Mouse (Mus musculus): ENCODE measurements at regions not wholly inside any gene's neighbourhood (a gene's known extent, or its start where the extent isn't known, plus 50 kb on each side); places are given as distances from the start of the nearest gene placed in this dataset.

DNA sequence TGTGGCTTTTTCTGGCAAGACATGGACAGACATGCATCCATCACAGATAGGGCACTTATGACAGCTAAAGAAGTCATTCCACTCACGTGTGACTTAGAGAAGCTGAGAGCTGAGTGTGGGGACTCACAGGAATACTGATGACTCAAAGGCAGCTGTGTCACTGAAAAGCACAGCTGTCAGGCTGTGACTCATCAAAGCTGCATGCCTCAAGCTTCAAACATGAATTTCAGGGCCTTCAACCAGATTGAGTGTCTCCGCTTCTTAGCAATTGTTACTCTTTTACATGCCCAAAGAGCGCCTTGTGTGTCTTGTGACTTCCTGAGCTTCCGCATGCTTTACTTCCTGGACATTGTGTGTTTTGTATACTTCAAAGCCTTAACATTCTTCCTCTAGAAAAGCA is 276.2 kb upstream of the Chrm3 start:
- Histone ChIP-seq H3K27me3 (no peaks in the 10 kb centered on the region), H3K4me2 (no peak overlapping the region), H3K9me3 (no peaks in the 10 kb centered on the region), H3K27ac (no peak overlapping the region), H3K4me3 (no peak overlapping the region), H3K36me3 (no peaks in the 10 kb centered on the region), H3K4me1 (no peaks in the 10 kb centered on the region), H3K9ac (no peak overlapping the region)
- 76% methylated on average over 4 of the region's 4 CpGs for WGBS
- no peak for ATAC-seq (ENCODE audit: insufficient number of reproducible peaks, low FRiP score, low TSS enrichment, low read depth)

DNA sequence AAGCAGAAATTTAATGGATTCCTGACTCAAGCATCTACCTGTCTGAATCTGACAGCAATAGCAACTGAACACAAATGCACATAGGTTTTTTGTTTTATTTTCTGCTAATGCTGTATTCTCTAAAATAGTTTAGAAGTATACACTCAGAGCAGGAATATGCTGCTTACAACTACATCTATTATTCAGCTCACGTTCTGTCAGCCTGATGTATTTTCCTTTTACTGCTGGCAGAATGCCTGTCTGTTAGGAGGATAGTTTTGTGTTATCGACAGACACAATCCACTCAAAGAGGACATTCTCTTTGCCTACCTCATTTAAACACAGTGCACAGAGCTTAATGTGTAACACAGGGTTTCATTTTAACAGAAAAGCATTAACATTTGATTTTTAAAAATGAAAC is 269.8 kb upstream of the Chrm3 start:
- Histone ChIP-seq H3K4me3 (no peak overlapping the region), H3K27me3 (no peaks in the 10 kb centered on the region), H3K4me2 (no peak overlapping the region), H3K4me1 (no peaks in the 10 kb centered on the region), H3K27ac (no peak overlapping the region), H3K36me3 (no peaks in the 10 kb centered on the region), H3K9me3 (no peaks in the 10 kb centered on the region), H3K9ac (no peak overlapping the region)
- WGBS = 66% methylated on average over 2 of the region's 2 CpGs
- no peak for ATAC-seq (ENCODE audit: insufficient number of reproducible peaks, low FRiP score, low TSS enrichment, low read depth)

DNA sequence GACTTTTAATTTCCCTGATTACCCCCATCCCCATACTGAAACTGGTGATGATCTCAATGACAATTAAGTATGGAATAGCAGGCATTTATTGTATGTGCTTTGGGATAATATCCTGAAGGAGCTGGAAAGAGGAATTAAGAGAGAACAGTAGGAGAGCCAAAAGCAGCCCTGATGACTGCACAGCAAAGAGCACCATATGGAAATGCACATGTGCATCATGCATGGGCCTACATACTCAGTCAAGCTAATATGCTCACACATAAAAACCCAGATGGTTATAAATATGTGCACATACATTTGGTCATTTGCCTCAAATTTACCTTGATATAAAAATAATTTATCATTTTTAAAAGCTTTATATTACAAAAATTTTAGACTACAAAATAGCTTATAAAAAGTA is 259.0 kb upstream of the Chrm3 start:
- Histone ChIP-seq H3K9me3 (no peaks in the 10 kb centered on the region), H3K27ac (no peak overlapping the region), H3K9ac (no peak overlapping the region), H3K4me1 (no peaks in the 10 kb centered on the region), H3K36me3 (no peaks in the 10 kb centered on the region), H3K4me2 (no peak overlapping the region), H3K4me3 (no peak overlapping the region), H3K27me3 (no peaks in the 10 kb centered on the region)
- no peak for ATAC-seq (ENCODE audit: insufficient number of reproducible peaks, low FRiP score, low TSS enrichment, low read depth)

DNA sequence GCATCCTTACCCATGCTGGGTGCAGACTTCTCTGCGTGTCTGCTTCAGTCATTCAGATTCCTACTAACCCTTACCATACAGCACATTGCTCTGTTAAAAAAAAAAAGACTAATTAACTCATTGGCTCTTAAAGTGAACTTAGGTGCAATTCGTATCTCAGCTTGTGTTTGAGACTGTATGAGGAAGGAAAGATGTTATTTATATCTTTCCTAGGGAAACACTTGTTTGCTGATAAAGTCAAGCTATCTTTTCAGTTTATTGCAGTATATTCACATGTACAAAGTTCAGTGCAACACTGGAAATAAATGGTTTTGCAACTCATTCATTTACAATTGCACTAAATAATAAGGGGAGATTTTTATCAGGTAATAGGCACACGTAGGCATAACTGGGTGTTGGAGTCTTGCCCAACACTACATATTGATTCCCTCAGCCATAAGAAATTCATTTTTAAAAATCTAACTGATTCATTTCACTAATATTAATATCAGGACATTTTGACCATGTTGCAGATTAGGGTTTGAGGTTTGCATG is 257.8 kb upstream of the Chrm3 start:
- H3K27ac ChIP-seq = no peak overlapping the region
- no peaks in the 10 kb centered on the region for H3K9me3 ChIP-seq
- H3K4me2 ChIP-seq = no peak overlapping the region
- WGBS = 77% methylated on average over 3 of the region's 3 CpGs
- H3K4me3 ChIP-seq = no peak overlapping the region
- ATAC-seq (ENCODE audit: insufficient number of reproducible peaks, low FRiP score, low TSS enrichment, low read depth) = no peak
- H3K27me3 ChIP-seq = no peaks in the 10 kb centered on the region
- H3K4me1 ChIP-seq = no peaks in the 10 kb centered on the region
- no peaks in the 10 kb centered on the region for H3K36me3 ChIP-seq
- no peak overlapping the region for H3K9ac ChIP-seq

DNA sequence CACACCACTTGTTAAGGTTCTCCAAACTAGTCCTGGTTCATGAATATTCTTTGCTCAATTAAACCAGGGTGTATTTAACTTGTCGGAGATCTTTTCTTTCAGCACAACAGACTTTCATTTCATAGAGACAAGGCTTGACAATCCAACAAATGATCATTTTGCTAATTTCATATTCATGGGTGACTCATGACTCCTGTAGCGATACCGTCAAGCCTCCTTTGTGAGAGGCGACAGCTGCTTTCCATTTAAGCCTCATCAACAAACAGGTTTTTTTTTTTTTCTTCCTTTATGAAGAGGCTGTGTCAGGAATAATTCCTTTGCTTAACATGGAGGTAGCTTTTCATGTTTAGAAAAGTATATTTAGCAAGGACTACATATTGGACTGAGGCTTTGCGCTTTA is 214.3 kb upstream of the Chrm3 start:
- Histone ChIP-seq H3K4me3 (no peak overlapping the region), H3K4me2 (no peak overlapping the region), H3K27me3 (no peaks in the 10 kb centered on the region), H3K36me3 (no peaks in the 10 kb centered on the region), H3K4me1 (no peaks in the 10 kb centered on the region), H3K9me3 (no peaks in the 10 kb centered on the region), H3K9ac (no peak overlapping the region), H3K27ac (no peak overlapping the region)
- 77% methylated on average over 5 of the region's 5 CpGs for WGBS
- ATAC-seq (ENCODE audit: insufficient number of reproducible peaks, low FRiP score, low TSS enrichment, low read depth) = no peak

DNA sequence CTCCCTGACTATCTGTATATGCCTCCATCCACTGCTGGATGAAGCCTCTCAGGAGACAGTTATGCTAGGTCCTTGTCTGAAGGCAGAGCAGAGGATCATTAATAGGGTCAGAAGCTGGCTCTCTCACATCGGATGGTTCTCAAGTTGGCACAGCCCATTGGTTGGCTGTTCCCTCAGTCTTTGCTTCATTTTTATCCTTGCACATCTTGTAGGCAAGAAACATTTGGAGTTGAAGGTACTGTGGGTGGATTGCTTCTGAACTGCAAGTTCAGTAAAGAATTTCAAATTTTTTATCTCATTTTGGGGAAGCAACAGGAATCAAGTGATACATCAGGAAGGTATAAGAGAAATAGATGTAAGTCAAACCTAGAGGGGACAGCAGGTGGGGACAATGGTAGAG is 206.2 kb upstream of the Chrm3 start:
- Histone ChIP-seq H3K9me3 (no peaks in the 10 kb centered on the region), H3K4me3 (no peak overlapping the region), H3K4me1 (no peaks in the 10 kb centered on the region), H3K27ac (no peak overlapping the region), H3K9ac (no peak overlapping the region), H3K27me3 (no peaks in the 10 kb centered on the region), H3K36me3 (no peaks in the 10 kb centered on the region), H3K4me2 (no peak overlapping the region)
- no peak for ATAC-seq (ENCODE audit: insufficient number of reproducible peaks, low FRiP score, low TSS enrichment, low read depth)
- 88% methylated on average over 1 of the region's 1 CpGs for WGBS

DNA sequence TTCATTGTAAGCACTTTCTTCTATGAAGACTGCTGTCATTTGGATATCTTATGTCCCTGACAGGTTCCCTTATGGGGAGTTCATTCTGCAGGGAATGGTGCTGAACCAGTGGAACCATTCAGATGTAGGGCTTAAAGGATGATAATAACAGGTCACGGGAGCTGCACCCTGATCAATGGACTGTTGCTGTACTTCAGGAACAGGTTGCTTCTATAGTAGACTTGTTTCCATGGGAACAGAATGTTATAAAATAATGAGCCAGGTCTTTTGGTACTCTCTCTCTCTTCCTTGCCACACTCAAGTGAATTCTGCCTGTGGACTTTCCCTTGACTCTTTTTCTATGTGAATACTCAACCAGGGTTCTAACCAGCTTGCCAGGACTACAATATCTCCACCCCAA is 196.9 kb upstream of the Chrm3 start:
- Histone ChIP-seq H3K4me2 (no peak overlapping the region), H3K4me3 (no peak overlapping the region), H3K9me3 (no peaks in the 10 kb centered on the region), H3K9ac (no peak overlapping the region), H3K36me3 (no peaks in the 10 kb centered on the region), H3K27me3 (no peaks in the 10 kb centered on the region), H3K27ac (no peak overlapping the region), H3K4me1 (no peaks in the 10 kb centered on the region)
- no peak for ATAC-seq (ENCODE audit: insufficient number of reproducible peaks, low FRiP score, low TSS enrichment, low read depth)
- WGBS = 83% methylated on average over 1 of the region's 1 CpGs

DNA sequence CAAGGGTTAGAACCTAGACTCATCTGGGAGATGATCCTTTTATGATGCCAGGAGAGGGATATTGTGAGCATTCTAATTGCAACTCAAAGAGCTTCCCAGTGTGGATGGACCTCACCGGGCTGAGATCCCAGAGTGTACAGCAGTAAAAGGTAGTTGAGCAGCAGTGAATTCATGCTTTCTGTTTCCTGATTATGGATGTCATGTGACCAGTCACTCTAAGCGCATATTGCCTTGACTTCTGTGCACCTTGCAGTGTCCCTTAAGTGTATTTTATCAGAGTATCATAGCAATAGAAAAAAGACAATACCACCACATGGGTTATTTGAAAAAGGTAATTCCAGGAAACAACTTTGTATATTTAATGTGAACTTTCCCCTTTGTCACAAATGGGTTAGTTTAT is 193.9 kb upstream of the Chrm3 start:
- Histone ChIP-seq H3K9ac (no peak overlapping the region), H3K4me2 (no peak overlapping the region), H3K36me3 (no peaks in the 10 kb centered on the region), H3K4me3 (no peak overlapping the region), H3K27me3 (no peaks in the 10 kb centered on the region), H3K27ac (no peak overlapping the region), H3K9me3 (no peaks in the 10 kb centered on the region), H3K4me1 (no peaks in the 10 kb centered on the region)
- no peak for ATAC-seq (ENCODE audit: insufficient number of reproducible peaks, low FRiP score, low TSS enrichment, low read depth)
- WGBS = 77% methylated on average over 2 of the region's 2 CpGs

DNA sequence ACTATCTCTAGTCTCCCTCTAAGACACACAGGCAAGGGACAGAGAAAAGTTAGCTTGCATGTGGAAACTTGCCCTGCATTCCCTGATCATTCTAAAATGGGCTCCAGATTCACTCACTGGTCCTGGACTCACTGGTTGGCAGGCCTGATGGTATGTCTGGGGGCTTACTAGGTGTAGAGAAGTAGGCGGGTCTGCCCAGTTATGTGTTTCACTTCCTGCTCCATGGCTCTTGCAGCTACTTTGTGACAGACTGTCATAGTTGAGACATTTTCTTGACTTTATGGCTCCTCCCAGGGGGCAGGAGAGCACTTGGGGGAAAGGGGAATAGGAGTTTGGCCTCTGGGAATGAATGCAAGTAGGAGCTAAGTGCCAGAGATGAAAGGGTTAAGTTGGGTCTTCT is 182.1 kb upstream of the Chrm3 start:
- Histone ChIP-seq H3K27ac (no peak overlapping the region), H3K27me3 (no peaks in the 10 kb centered on the region), H3K4me3 (no peak overlapping the region), H3K9ac (no peak overlapping the region), H3K36me3 (no peaks in the 10 kb centered on the region), H3K4me1 (no peaks in the 10 kb centered on the region), H3K4me2 (no peak overlapping the region), H3K9me3 (no peaks in the 10 kb centered on the region)
- 100% methylated on average over 1 of the region's 1 CpGs for WGBS
- ATAC-seq (ENCODE audit: insufficient number of reproducible peaks, low FRiP score, low TSS enrichment, low read depth) = no peak

DNA sequence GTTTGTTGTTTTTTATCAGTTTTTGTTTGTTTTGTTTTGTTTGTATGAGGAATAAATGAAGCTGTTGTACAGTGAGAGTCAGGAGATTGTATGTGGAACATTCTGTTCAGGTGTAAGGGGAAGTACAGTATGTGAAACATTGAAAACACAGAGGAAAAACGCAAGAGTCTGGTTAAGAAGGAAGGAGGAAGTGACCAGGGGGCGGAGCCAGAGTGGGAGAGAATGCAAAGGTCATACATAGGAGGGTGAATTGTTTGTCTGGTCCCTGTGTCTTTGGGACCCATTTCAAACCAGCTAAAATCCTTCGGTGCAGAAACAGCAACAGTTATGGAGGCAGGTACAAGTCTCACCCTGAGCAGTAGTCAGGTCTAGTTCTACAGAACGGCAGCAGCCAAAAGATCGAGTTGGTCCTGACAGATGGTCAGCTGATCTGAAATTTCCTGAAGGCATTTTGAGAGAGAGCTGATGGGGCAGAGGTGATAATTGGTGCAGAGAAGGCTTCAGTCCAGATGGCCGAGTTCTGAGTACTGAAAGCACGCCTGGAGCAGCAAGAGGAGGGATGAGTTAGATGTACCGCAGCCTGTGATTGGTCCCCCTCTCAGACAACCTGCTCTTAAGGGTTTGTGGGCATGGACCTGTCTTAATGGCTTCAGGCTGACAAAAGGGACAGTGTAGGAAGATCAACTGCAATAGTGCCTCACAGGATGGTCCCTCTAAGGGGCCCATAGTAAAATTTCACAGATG is 179.7 kb upstream of the Chrm3 start:
- Histone ChIP-seq H3K4me2 (no peak overlapping the region), H3K9ac (no peak overlapping the region), H3K27ac (no peak overlapping the region), H3K36me3 (no peaks in the 10 kb centered on the region), H3K27me3 (no peaks in the 10 kb centered on the region), H3K4me1 (no peaks in the 10 kb centered on the region), H3K4me3 (no peak overlapping the region), H3K9me3 (no peaks in the 10 kb centered on the region)
- ATAC-seq (ENCODE audit: insufficient number of reproducible peaks, low FRiP score, low TSS enrichment, low read depth) = no peak
- WGBS = 73% methylated on average over 8 of the region's 8 CpGs

DNA sequence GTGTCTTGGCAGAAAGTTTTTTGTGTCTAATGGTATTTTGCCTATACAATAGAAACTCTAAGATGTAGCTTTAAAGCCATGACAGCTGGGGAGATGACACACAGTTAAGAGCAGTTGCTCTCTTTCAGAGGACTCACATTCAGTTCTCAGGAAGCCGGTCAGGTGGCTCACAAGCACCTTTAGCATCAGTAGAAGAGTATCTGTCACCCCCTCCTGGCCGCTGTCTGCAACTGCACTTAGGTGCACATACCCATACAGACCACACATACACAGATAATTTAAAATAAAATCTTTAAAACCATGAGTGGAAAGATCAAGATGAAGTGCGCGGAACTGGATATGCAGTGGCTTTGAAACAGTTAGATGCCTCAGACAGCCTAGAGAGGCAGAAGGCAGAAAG is 178.3 kb upstream of the Chrm3 start:
- Histone ChIP-seq H3K36me3 (no peaks in the 10 kb centered on the region), H3K27me3 (no peaks in the 10 kb centered on the region), H3K9ac (no peak overlapping the region), H3K27ac (no peak overlapping the region), H3K4me2 (no peak overlapping the region), H3K4me1 (no peaks in the 10 kb centered on the region), H3K9me3 (no peaks in the 10 kb centered on the region), H3K4me3 (no peak overlapping the region)
- 79% methylated on average over 4 of the region's 4 CpGs for WGBS
- no peak for ATAC-seq (ENCODE audit: insufficient number of reproducible peaks, low FRiP score, low TSS enrichment, low read depth)

DNA sequence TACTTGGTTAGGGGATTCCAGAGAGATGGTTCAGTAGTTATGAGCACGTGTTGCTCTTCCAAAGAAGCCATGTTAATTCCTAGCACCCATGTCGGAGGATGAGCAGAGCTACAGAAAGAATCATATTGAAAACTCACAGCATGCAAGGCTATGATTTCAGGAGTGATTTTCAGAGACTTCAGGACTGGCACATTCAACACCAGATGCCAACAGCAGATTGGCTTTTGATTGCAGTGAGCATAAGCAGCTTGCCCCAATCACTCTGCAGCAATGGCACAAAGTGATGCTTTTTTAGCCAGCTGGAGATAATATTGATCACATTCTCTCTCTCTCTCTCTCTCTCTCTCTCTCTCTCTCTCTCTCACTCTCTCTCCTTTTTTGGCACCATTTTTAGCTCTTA is 166.6 kb upstream of the Chrm3 start:
- H3K9ac ChIP-seq = no peak overlapping the region
- WGBS = 61% methylated on average over 2 of the region's 2 CpGs
- H3K4me1 ChIP-seq = no peaks in the 10 kb centered on the region
- no peaks in the 10 kb centered on the region for H3K9me3 ChIP-seq
- H3K36me3 ChIP-seq = no peaks in the 10 kb centered on the region
- ATAC-seq (ENCODE audit: insufficient number of reproducible peaks, low FRiP score, low TSS enrichment, low read depth) = no peak
- H3K27me3 ChIP-seq = no peaks in the 10 kb centered on the region
- H3K4me2 ChIP-seq = no peak overlapping the region
- no peak overlapping the region for H3K4me3 ChIP-seq
- H3K27ac ChIP-seq = no peak overlapping the region
